In the genomic region with DNA sequence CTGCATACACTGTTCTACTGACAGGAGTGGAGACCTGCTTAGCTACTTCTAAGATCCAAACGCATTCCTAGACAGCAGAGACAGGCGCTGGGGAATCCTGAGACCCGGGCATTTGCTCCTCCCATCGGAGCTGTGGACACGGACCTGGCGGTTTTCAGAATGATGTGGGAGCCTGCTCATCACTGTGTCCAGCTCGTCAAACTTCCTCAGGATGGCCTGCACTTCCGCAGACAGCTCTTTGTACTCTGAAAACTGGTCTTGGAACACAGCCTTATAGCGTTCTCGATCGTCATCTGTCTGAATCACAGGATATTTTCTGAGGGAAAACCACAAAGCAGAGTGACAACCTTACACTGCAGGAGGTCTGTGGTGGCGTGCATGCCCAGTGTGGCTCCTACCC, we compare ENCODE assay signal across 17 mouse cellular contexts. TPM values are rescaled to one million over a fixed set of nuclear protein-coding genes. Genes with fewer than 3 reads are reported as not detected.
DNase-seq lines count a peak whose midpoint lies in the region; ATAC-seq and TF ChIP-seq lines count a peak whose summit lies in the region.
"Had no signal": no experiment of that assay in that cellular context is flagged by ENCODE, and none has a peak within 500 bp of the region (broad histone marks: within the 10 kb centered on the region; RNA-seq: fewer than 3 reads in every experiment).

No protein-coding gene starts in this region.

- no peak for TF ChIP-seq CTCF in kidney, postnatal 0 days (IDR thresholded peaks at IDR 0.05; ENCODE audit: low read depth)

- WGBS in kidney, postnatal 0 days: 76% methylated on average over 12 of the region's 12 CpGs

- DNase-seq in kidney, postnatal 0 days (ENCODE audit: low spot score): no peak
- DNase-seq in kidney, postnatal 4 days: no peak
- DNase-seq in urinary bladder, postnatal 36 days (ENCODE audit: low spot score in 2 of 2): peak; percentile 13 to 38
- no peak for DNase-seq in urinary bladder, postnatal 4 days (ENCODE audit: low spot score in 2 of 2)
- DNase-seq in left cerebral cortex, postnatal 25 days (ENCODE audit: low spot score in 2 of 2): no peak
- no peak for DNase-seq in adrenal gland, postnatal 10 days
- DNase-seq: cerebellum, adult 11 months; cerebellum, postnatal 36 days; kidney, postnatal 14 days; spleen, adult 18-20 months; thymus, postnatal 14 days had no signal

- H3K4me3 ChIP-seq in erythroblast, embryonic 14.5 days (replicated peaks): peak overlapping the region; percentile 39
- no peak overlapping the region for H3K4me3 ChIP-seq in kidney, postnatal 0 days (replicated peaks; ENCODE audit: low read depth, low read length)
- H3K4me3 ChIP-seq: forebrain, embryonic 10.5 days; hindbrain, embryonic 13.5 days; limb, embryonic 10.5 days; midbrain, embryonic 15.5 days had no signal

- H3K27me3 ChIP-seq in erythroblast, embryonic 14.5 days (ENCODE audit: control insufficient read depth): no peaks in the 10 kb centered on the region
- H3K27me3 ChIP-seq in kidney, postnatal 0 days (ENCODE audit: insufficient read depth, low read length): no peaks in the 10 kb centered on the region
- H3K27me3 ChIP-seq: hindbrain, embryonic 13.5 days; midbrain, embryonic 15.5 days had no signal

- H3K9me3 ChIP-seq in erythroblast, embryonic 14.5 days (ENCODE audit: control insufficient read depth, low read length): no peaks in the 10 kb centered on the region
- no peaks in the 10 kb centered on the region for H3K9me3 ChIP-seq in kidney, postnatal 0 days (replicated peaks; ENCODE audit: low read length)
- H3K9me3 ChIP-seq: forebrain, embryonic 10.5 days; hindbrain, embryonic 13.5 days; limb, embryonic 10.5 days; midbrain, embryonic 15.5 days had no signal

- no peak overlapping the region for H3K27ac ChIP-seq in kidney, postnatal 0 days
- H3K27ac ChIP-seq: forebrain, embryonic 10.5 days; hindbrain, embryonic 13.5 days; limb, embryonic 10.5 days; midbrain, embryonic 15.5 days had no signal

- peaks cover 12% of the 10 kb centered on the region for H3K4me1 ChIP-seq in erythroblast, embryonic 14.5 days (ENCODE audit: control insufficient read depth)
- no peaks in the 10 kb centered on the region for H3K4me1 ChIP-seq in kidney, postnatal 0 days (replicated peaks; ENCODE audit: insufficient read depth, low read length)
- H3K4me1 ChIP-seq: hindbrain, embryonic 13.5 days; midbrain, embryonic 15.5 days had no signal

- intact Hi-C loops in left cerebral cortex, postnatal 25 days (cut with DNase I): no loop called here

- no peaks in the 10 kb centered on the region; the same call in 1 of the 2 replicates for H3K36me3 ChIP-seq in erythroblast, embryonic 14.5 days (ENCODE audit: control insufficient read depth)
- H3K36me3 ChIP-seq in kidney, postnatal 0 days (ENCODE audit: insufficient read depth, low read length): peaks cover 6% of the 10 kb centered on the region; the same call in 1 of the 2 replicates
- H3K36me3 ChIP-seq: forebrain, embryonic 10.5 days; hindbrain, embryonic 13.5 days; limb, embryonic 10.5 days; midbrain, embryonic 15.5 days had no signal

- 0 out of 2 replicates have a peak overlapping the region, but pooled peaks have one; percentile 2 for H3K4me2 ChIP-seq in kidney, postnatal 0 days (ENCODE audit: low read length)
- H3K4me2 ChIP-seq: hindbrain, embryonic 13.5 days; midbrain, embryonic 15.5 days had no signal

- no peak for ATAC-seq in erythroblast, adult 5-6 weeks (replicated peaks; ENCODE audit: low FRiP score, poor library complexity, severe bottlenecking)
- no peak for ATAC-seq in kidney, postnatal 0 days (replicated peaks; ENCODE audit: low FRiP score, low read depth)
- ATAC-seq: midbrain, embryonic 15.5 days had no signal

- no peak overlapping the region for H3K9ac ChIP-seq in kidney, postnatal 0 days (ENCODE audit: low read depth, low read length)
- H3K9ac ChIP-seq: hindbrain, embryonic 13.5 days; midbrain, embryonic 15.5 days had no signal

RNA-seq across cellular contexts. Expression of a gene that starts 16.5 kb away (rescaled TPM):
- not detected in 2 replicates for polyA plus RNA-seq in erythroblast, embryonic 14.5 days (2012)
- total RNA-seq in erythroblast, adult 5-6 weeks (2015; ENCODE audit: low replicate concordance): 0.63 TPM in 1 of 2 replicates, not detected in the other
- 0.26 TPM in 1 of 2 replicates, not detected in the other for total RNA-seq in erythroblast, adult 5-6 weeks (2017; ENCODE audit: low replicate concordance)
- polyA plus RNA-seq in kidney, postnatal 0 days (2015; fragmentation: Nextera tagmentation; extraction: Ambion mirVana): 17.0 TPM in 2 replicates
- total RNA-seq in left cerebral cortex, postnatal 25 days (2021): 1 to 10 TPM; 1.2 to 1.8 TPM
- 1 to 10 TPM; 1.4 to 1.8 TPM for total RNA-seq in adrenal gland, postnatal 10 days (2021)

RNA-seq across cellular contexts. Expression of a gene that starts 47.8 kb away (rescaled TPM):
- not detected in 2 replicates for polyA plus RNA-seq in erythroblast, embryonic 14.5 days (2012)
- not detected in 2 replicates for total RNA-seq in erythroblast, adult 5-6 weeks (2015; ENCODE audit: low replicate concordance)
- 1.4 TPM in 1 of 2 replicates, not detected in the other for total RNA-seq in erythroblast, adult 5-6 weeks (2017; ENCODE audit: low replicate concordance)
- 35.3 and 37.8 TPM in 2 replicates for polyA plus RNA-seq in kidney, postnatal 0 days (2015; fragmentation: Nextera tagmentation; extraction: Ambion mirVana)
- 10 to 100 TPM in 1 of 2 experiments, 1 to 10 TPM in 1; 9.2 to 10.6 TPM for total RNA-seq in left cerebral cortex, postnatal 25 days (2021)
- 1 to 10 TPM; 8.0 to 8.3 TPM for total RNA-seq in adrenal gland, postnatal 10 days (2021)

RNA-seq across cellular contexts. Expression of a gene that starts 50.5 kb away (rescaled TPM):
- 1.3 and 2.1 TPM in 2 replicates for polyA plus RNA-seq in erythroblast, embryonic 14.5 days (2012)
- total RNA-seq in erythroblast, adult 5-6 weeks (2015; ENCODE audit: low replicate concordance): 84.9 and 114 TPM in 2 replicates
- 38.1 and 53.0 TPM in 2 replicates for total RNA-seq in erythroblast, adult 5-6 weeks (2017; ENCODE audit: low replicate concordance)
- 257 TPM in 2 replicates for polyA plus RNA-seq in kidney, postnatal 0 days (2015; fragmentation: Nextera tagmentation; extraction: Ambion mirVana)
- total RNA-seq in left cerebral cortex, postnatal 25 days (2021): 10 to 100 TPM; 88.7 to 89.7 TPM
- total RNA-seq in adrenal gland, postnatal 10 days (2021): 10 to 100 TPM; 75.2 to 80.4 TPM

RNA-seq across cellular contexts. Expression of a gene that starts 50.5 kb away (rescaled TPM):
- 1.4 TPM in 2 replicates for polyA plus RNA-seq in erythroblast, embryonic 14.5 days (2012)
- 10.7 and 19.2 TPM in 2 replicates for total RNA-seq in erythroblast, adult 5-6 weeks (2015; ENCODE audit: low replicate concordance)
- 14.7 and 20.5 TPM in 2 replicates for total RNA-seq in erythroblast, adult 5-6 weeks (2017; ENCODE audit: low replicate concordance)
- polyA plus RNA-seq in kidney, postnatal 0 days (2015; fragmentation: Nextera tagmentation; extraction: Ambion mirVana): 18.6 and 19.7 TPM in 2 replicates
- 10 to 100 TPM; 14.2 to 15.5 TPM for total RNA-seq in left cerebral cortex, postnatal 25 days (2021)
- 10 to 100 TPM; 20.4 to 21.4 TPM for total RNA-seq in adrenal gland, postnatal 10 days (2021)

RNA-seq across cellular contexts. Expression of a gene that starts 51.1 kb away (rescaled TPM):
- polyA plus RNA-seq in erythroblast, embryonic 14.5 days (2012): 1.3 and 2.1 TPM in 2 replicates
- total RNA-seq in erythroblast, adult 5-6 weeks (2015; ENCODE audit: low replicate concordance): 3.3 and 15.0 TPM in 2 replicates
- total RNA-seq in erythroblast, adult 5-6 weeks (2017; ENCODE audit: low replicate concordance): 2.2 and 16.3 TPM in 2 replicates
- 17.0 and 17.4 TPM in 2 replicates for polyA plus RNA-seq in kidney, postnatal 0 days (2015; fragmentation: Nextera tagmentation; extraction: Ambion mirVana)
- 10 to 100 TPM; 27.4 to 30.9 TPM for total RNA-seq in left cerebral cortex, postnatal 25 days (2021)
- total RNA-seq in adrenal gland, postnatal 10 days (2021): 10 to 100 TPM; 15.4 to 19.5 TPM

Comparison
In these comparisons a context has a peak if more than half of its experiments do, and no peak if none do; other contexts are left out.
1. DNase-seq: peak in urinary bladder, postnatal 36 days (2 of 2); none in kidney, postnatal 0 days (single experiment), kidney, postnatal 4 days (0 of 2), urinary bladder, postnatal 4 days (0 of 2), left cerebral cortex, postnatal 25 days (0 of 2) and adrenal gland, postnatal 10 days (single experiment).